11 mouse cellular contexts compared by ENCODE assay signal in the genomic region with DNA sequence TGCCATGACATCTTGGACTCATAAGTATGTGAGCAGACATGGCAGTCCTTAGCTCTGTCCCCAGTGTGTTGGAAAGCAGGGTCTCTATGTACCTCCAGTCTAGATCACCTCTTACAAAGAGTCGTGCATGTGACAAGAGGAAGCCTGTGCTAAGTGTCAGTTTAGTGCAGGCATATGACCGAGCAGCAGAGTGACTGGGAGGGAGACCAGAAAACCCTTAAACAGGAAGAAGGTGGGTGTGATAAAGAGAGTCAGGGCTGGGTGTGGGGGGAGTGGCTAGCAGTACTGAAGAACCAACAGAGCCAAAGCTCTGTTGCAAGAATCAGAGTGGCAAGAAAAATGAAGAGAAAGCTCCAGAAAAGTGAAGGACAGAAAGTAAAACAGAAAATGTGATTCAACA. TPM values are rescaled to one million over a fixed set of nuclear protein-coding genes. Genes with fewer than 3 reads are reported as not detected.
DNase-seq lines count a peak whose midpoint lies in the region; ATAC-seq and TF ChIP-seq lines count a peak whose summit lies in the region.
"Had no signal": no experiment of that assay in that cellular context is flagged by ENCODE, and none has a peak within 500 bp of the region (broad histone marks: within the 10 kb centered on the region; RNA-seq: fewer than 3 reads in every experiment).

No protein-coding gene starts in this region.

- H3K4me3 ChIP-seq in liver, postnatal 0 days (ENCODE audit: low read depth, low read length) = no peak overlapping the region
- H3K4me3 ChIP-seq in left cerebral cortex, adult 2 months = no peak overlapping the region
- H3K4me3 ChIP-seq: limb, embryonic 12.5 days had no signal

- no peak overlapping the region for H3K4me2 ChIP-seq in liver, postnatal 0 days (ENCODE audit: low read depth, low read length)
- H3K4me2 ChIP-seq: heart, embryonic 11.5 days; limb, embryonic 12.5 days had no signal

- H3K4me1 ChIP-seq in liver, postnatal 0 days (ENCODE audit: insufficient read depth) = 0 out of 2 replicates have a peak, but pooled peaks cover 2% of the 10 kb centered on the region
- H3K4me1 ChIP-seq: limb, embryonic 12.5 days had no signal

- no peaks in the 10 kb centered on the region for H3K36me3 ChIP-seq in liver, postnatal 0 days (replicated peaks; ENCODE audit: insufficient read depth, low read length)
- no peaks in the 10 kb centered on the region for H3K36me3 ChIP-seq in splenic B cell, adult 2 months (ENCODE audit: control insufficient read depth, insufficient read depth, low read length, poor library complexity, severe bottlenecking)
- H3K36me3 ChIP-seq: limb, embryonic 12.5 days had no signal

- no peak for TF ChIP-seq CTCF in liver, postnatal 0 days (IDR thresholded peaks at IDR 0.05; ENCODE audit: low read depth)
- no peak for TF ChIP-seq CTCF in left cerebral cortex, adult 2 months (IDR thresholded peaks at IDR 0.05)

- no peaks in the 10 kb centered on the region for H3K9me3 ChIP-seq in liver, postnatal 0 days (ENCODE audit: low read length)
- H3K9me3 ChIP-seq: limb, embryonic 12.5 days had no signal

- no peaks in the 10 kb centered on the region for H3K27me3 ChIP-seq in liver, postnatal 0 days (ENCODE audit: insufficient read depth, low read length)
- H3K27me3 ChIP-seq in splenic B cell, adult 2 months (ENCODE audit: control insufficient read depth, insufficient read depth, low read length, poor library complexity, severe bottlenecking) = no peaks in the 10 kb centered on the region
- H3K27me3 ChIP-seq: limb, embryonic 12.5 days had no signal

- 26% methylated on average over 2 of the region's 2 CpGs for WGBS in liver, postnatal 0 days (ENCODE audit: insufficient replicate concordance)

- 0 out of 2 replicates have a peak, but pooled peaks have one; percentile 47 for ATAC-seq in liver, postnatal 0 days

- TF ChIP-seq EP300 in liver, postnatal 0 days (IDR thresholded peaks at IDR 0.05; ENCODE audit: low read depth) = no peak

- no peak overlapping the region for H3K9ac ChIP-seq in liver, postnatal 0 days (replicated peaks)
- H3K9ac ChIP-seq: limb, embryonic 12.5 days had no signal

- peak; percentile 87 for DNase-seq in CD4-positive, CD25-positive, alpha-beta regulatory T cell, adult 2 months (ENCODE audit: low read depth, low spot score)
- DNase-seq in T-cell, adult 2 months (ENCODE audit: low spot score) = peak; percentile 88
- DNase-seq in liver, postnatal 0 days = no peak
- DNase-seq in splenic B cell, adult 2 months (ENCODE audit: low read depth, low spot score) = peak; percentile 41
- no peak for DNase-seq in gastrocnemius, postnatal 36 days
- no peak for DNase-seq in kidney, postnatal 4 days
- DNase-seq in left cerebral cortex, adult 2 months (ENCODE audit: extremely low spot score in 1 of 2, low spot score in 2 of 2) = no peak
- DNase-seq: adrenal gland, postnatal 10 days; cerebellum, adult 2 months had no signal

- no peak overlapping the region for H3K27ac ChIP-seq in liver, postnatal 0 days (ENCODE audit: low read depth)
- H3K27ac ChIP-seq in left cerebral cortex, adult 2 months = no peak overlapping the region
- H3K27ac ChIP-seq: limb, embryonic 12.5 days had no signal

- intact Hi-C loops in gastrocnemius, postnatal 36 days (cut with DNase I) = no loop called here
- intact Hi-C loops in left cerebral cortex, adult 2 months (cut with DNase I) = no loop called here

RNA-seq across cellular contexts. Expression of gene Prkcq, which starts 15.3 kb away (rescaled TPM):
- 2.5 and 3.1 TPM in 2 replicates for polyA plus RNA-seq in liver, postnatal 0 days (2015; fragmentation: Nextera tagmentation; extraction: Ambion mirVana)
- 10 to 100 TPM; 45.6 to 65.2 TPM for total RNA-seq in gastrocnemius, postnatal 36 days (2021)
- total RNA-seq in left cerebral cortex, adult 2 months (2021) = 1 to 10 TPM; 6.8 to 7.5 TPM

Comparison
In these comparisons a context has a peak if more than half of its experiments do, and no peak if none do; other contexts are left out.
1. DNase-seq: peak in CD4-positive, CD25-positive, alpha-beta regulatory T cell, adult 2 months (single experiment), T-cell, adult 2 months (single experiment) and splenic B cell, adult 2 months (single experiment); none in liver, postnatal 0 days (single experiment), gastrocnemius, postnatal 36 days (0 of 2), kidney, postnatal 4 days (0 of 2) and left cerebral cortex, adult 2 months (0 of 2).
2. RNA of gene Prkcq, which starts 15.3 kb away (total RNA-seq): 45.6 to 65.2 TPM in gastrocnemius, postnatal 36 days; 6.8 to 7.5 TPM in left cerebral cortex, adult 2 months; every median in the first group is over 4 times any median in the second.